Mouse (Mus musculus): ENCODE results near the gene Atf7.

DNA sequence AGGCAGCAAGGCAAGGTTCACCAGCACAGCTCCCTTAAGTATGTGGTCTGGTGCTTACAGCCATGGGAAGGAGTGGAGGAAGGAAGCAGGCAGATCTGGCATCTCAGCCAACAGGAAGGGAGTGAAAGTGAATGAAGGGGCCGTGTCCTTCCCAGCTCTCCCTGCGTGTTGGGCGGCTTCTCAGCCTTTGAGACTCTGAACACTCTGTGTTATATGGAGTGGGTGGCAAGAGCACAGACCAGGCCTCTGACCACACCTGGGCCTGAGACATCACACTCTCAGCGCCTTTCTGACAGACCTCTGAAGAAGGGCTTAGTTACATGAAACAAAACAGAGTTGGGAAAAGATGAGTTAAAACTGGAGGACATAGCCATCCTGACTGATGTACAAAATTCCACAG, 94.7 kb downstream of the Atf7 start:
- TF ChIP-seq CTCF (IDR thresholded peaks at IDR 0.05; ENCODE audit: low read depth): no peak
- no peak for TF ChIP-seq EP300 (IDR thresholded peaks at IDR 0.05; ENCODE audit: low read depth)

Data from heart, postnatal 0 days (tissue).